Mouse (Mus musculus): ENCODE measurements at regions not wholly inside any gene's neighbourhood (a gene's known extent, or its start where the extent isn't known, plus 50 kb on each side); places are given as distances from the start of the nearest gene placed in this dataset.

DNA sequence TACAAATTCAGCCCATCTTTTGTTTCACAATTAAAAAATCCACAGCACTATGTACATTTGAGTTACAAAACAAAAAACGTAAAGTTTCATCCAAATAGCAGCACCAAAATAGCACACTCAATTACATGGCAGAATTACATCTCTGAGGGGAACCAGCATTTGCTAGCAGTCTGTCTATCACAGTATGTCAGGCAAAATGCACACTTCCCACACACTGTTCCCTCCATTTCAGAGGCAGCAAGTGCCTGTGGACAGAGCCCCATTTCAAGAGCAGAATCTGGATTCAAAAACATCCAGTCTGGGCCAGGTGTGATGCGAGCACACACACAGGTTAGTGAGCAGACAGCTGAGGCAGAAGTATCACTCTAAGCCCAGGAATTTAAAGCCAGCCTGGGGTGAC lies 261.8 kb downstream of the Tex13c3 start:
- no peaks in the 10 kb centered on the region for H3K4me1 ChIP-seq (replicated peaks; ENCODE audit: control insufficient read depth, insufficient read depth)
- TF ChIP-seq EP300 (optimal IDR thresholded peaks at IDR 0.05) (no peak), CTCF (IDR thresholded peaks at IDR 0.05; ENCODE audit: low read depth) (no peak)
- DNase-seq (ENCODE audit: low spot score): no peak
- no peak for ATAC-seq (ENCODE audit: low FRiP score, low TSS enrichment)
- no peaks in the 10 kb centered on the region for H3K9me3 ChIP-seq (ENCODE audit: control insufficient read depth, low read length)
- no peaks in the 10 kb centered on the region for H3K27me3 ChIP-seq (ENCODE audit: control insufficient read depth, insufficient read depth, low read length)
- H3K27ac ChIP-seq (replicated peaks): no peak overlapping the region
- H3K9ac ChIP-seq (ENCODE audit: low read length): no peak overlapping the region
- no peak overlapping the region for H3K4me2 ChIP-seq (replicated peaks; ENCODE audit: low read depth)
- H3K4me3 ChIP-seq (ENCODE audit: low read depth, low read length): no peak overlapping the region
- no peaks in the 10 kb centered on the region for H3K36me3 ChIP-seq (ENCODE audit: control insufficient read depth, insufficient read depth, low read length)
- WGBS: 88% methylated on average over 2 of the region's 2 CpGs

DNA sequence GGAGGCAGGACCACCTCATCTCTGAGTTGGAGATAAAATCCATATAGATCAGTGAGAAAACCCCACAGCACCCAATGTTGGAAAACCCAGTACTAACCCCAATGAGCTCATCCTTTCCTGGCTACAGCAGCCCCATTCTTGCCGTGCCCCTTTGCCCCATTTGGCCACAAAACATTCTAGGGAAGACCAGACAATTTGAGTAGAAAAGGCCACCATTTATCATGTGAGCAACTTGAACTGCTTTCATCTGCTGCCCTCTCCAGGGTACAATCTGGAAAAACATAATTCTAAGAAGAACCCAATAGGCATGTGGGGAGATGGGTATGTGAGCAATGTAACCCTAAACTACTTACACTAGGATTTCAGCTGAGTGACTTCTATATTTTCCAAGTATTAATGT lies 274.7 kb downstream of the Tex13c3 start:
- DNase-seq (ENCODE audit: low spot score): no peak
- no peak overlapping the region for H3K27ac ChIP-seq (replicated peaks)
- no peaks in the 10 kb centered on the region for H3K9me3 ChIP-seq (ENCODE audit: control insufficient read depth, low read length)
- no peaks in the 10 kb centered on the region for H3K36me3 ChIP-seq (ENCODE audit: control insufficient read depth, insufficient read depth, low read length)
- no peaks in the 10 kb centered on the region for H3K4me1 ChIP-seq (replicated peaks; ENCODE audit: control insufficient read depth, insufficient read depth)
- no peaks in the 10 kb centered on the region for H3K27me3 ChIP-seq (ENCODE audit: control insufficient read depth, insufficient read depth, low read length)
- no peak for ATAC-seq (ENCODE audit: low FRiP score, low TSS enrichment)
- whole genome bisulfite sequencing: 37% methylated on average over 1 of the region's 1 CpGs
- TF ChIP-seq CTCF (IDR thresholded peaks at IDR 0.05; ENCODE audit: low read depth) (peak; percentile 25; the same call in 1 of the 2 replicates), EP300 (optimal IDR thresholded peaks at IDR 0.05) (no peak)
- H3K4me2 ChIP-seq (replicated peaks; ENCODE audit: low read depth): no peak overlapping the region
- H3K9ac ChIP-seq (ENCODE audit: low read length): no peak overlapping the region
- H3K4me3 ChIP-seq (ENCODE audit: low read depth, low read length): no peak overlapping the region

DNA sequence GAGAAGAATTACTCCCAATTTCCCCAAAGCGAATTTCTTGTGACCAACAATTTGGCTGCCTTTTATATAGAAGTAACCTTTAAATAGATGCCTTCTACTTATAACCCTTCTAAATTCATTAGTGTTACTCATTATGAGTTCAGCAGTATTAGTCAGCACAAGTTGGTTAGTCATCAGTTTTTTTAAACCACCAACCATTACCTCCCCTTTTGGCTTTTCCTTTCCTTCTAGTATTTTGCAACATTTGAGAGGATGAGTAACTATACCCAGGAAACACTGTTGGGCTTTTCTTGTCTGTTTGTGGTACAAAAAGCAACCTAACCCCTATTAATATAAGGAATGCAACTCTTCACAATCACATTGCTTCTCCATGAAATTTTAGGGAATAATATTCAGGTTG lies 278.6 kb downstream of the Tex13c3 start:
- H3K9ac ChIP-seq (ENCODE audit: low read length): no peak overlapping the region
- DNase-seq (ENCODE audit: low spot score): no peak
- H3K27ac ChIP-seq (replicated peaks): no peak overlapping the region
- H3K9me3 ChIP-seq (ENCODE audit: control insufficient read depth, low read length): no peaks in the 10 kb centered on the region
- no peaks in the 10 kb centered on the region for H3K36me3 ChIP-seq (ENCODE audit: control insufficient read depth, insufficient read depth, low read length)
- H3K4me2 ChIP-seq (replicated peaks; ENCODE audit: low read depth): no peak overlapping the region
- H3K4me3 ChIP-seq (ENCODE audit: low read depth, low read length): no peak overlapping the region
- H3K4me1 ChIP-seq (replicated peaks; ENCODE audit: control insufficient read depth, insufficient read depth): no peaks in the 10 kb centered on the region
- no peak for ATAC-seq (ENCODE audit: low FRiP score, low TSS enrichment)
- WGBS: 91% methylated on average over 1 of the region's 1 CpGs
- TF ChIP-seq EP300 (optimal IDR thresholded peaks at IDR 0.05): no peak
- no peak for TF ChIP-seq CTCF (IDR thresholded peaks at IDR 0.05; ENCODE audit: low read depth)
- no peaks in the 10 kb centered on the region for H3K27me3 ChIP-seq (ENCODE audit: control insufficient read depth, insufficient read depth, low read length)

DNA sequence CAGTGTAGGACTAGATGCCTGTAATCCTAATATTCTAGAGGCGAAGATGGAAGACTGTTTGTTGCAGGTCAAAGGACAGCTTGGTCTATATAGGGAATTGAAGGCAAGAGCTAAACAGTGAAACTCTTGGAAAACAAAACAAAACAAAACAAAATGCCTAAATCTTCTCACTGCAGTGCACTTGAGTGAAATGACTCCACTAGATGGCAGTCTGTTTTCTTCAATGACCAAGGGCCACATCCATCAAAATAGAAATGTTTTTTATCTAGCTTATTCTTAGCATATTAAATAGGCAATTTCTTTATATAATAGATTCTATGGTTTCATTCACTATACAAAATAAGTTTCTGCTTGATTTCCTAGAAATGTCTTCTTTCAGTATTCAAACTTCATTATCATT lies 279.7 kb downstream of the Tex13c3 start:
- DNase-seq (ENCODE audit: low spot score) (no peak), ATAC-seq (ENCODE audit: low FRiP score, low TSS enrichment) (no peak)
- Histone ChIP-seq H3K4me1 (replicated peaks; ENCODE audit: control insufficient read depth, insufficient read depth) (no peaks in the 10 kb centered on the region), H3K4me3 (ENCODE audit: low read depth, low read length) (no peak overlapping the region), H3K36me3 (ENCODE audit: control insufficient read depth, insufficient read depth, low read length) (no peaks in the 10 kb centered on the region), H3K4me2 (replicated peaks; ENCODE audit: low read depth) (no peak overlapping the region), H3K27me3 (ENCODE audit: control insufficient read depth, insufficient read depth, low read length) (no peaks in the 10 kb centered on the region), H3K9me3 (ENCODE audit: control insufficient read depth, low read length) (no peaks in the 10 kb centered on the region), H3K27ac (replicated peaks) (no peak overlapping the region), H3K9ac (ENCODE audit: low read length) (no peak overlapping the region)
- no peak for TF ChIP-seq EP300 (optimal IDR thresholded peaks at IDR 0.05)
- TF ChIP-seq CTCF (IDR thresholded peaks at IDR 0.05; ENCODE audit: low read depth): peak; percentile 56
- 85% methylated on average over 1 of the region's 1 CpGs for WGBS

DNA sequence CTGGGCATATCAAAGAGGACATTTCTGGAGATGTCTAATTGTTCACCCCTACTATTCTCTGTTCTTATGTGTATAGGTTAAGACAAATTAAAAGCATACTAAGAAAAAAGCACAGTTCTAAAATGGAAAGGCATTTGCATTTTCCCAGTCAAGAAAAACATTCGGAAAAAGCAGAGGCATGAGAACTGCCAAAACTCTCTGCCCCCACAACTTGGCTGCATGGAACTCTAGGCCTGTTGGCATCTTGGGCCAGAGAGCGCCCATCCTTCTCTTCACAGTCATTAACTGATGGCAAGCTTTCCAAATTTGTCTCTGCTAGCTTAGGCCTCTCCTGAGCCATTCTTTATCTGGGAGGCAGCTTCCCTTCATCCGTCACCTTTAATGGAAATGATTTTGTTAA lies 281.6 kb downstream of the Tex13c3 start:
- H3K4me2 ChIP-seq (replicated peaks; ENCODE audit: low read depth): no peak overlapping the region
- no peak overlapping the region for H3K9ac ChIP-seq (ENCODE audit: low read length)
- H3K27me3 ChIP-seq (ENCODE audit: control insufficient read depth, insufficient read depth, low read length): no peaks in the 10 kb centered on the region
- no peak overlapping the region for H3K27ac ChIP-seq (replicated peaks)
- no peak overlapping the region for H3K4me3 ChIP-seq (ENCODE audit: low read depth, low read length)
- ATAC-seq (ENCODE audit: low FRiP score, low TSS enrichment) (no peak), DNase-seq (ENCODE audit: low spot score) (no peak)
- 85% methylated on average over 3 of the region's 3 CpGs for WGBS
- H3K9me3 ChIP-seq (ENCODE audit: control insufficient read depth, low read length): no peaks in the 10 kb centered on the region
- no peaks in the 10 kb centered on the region for H3K36me3 ChIP-seq (ENCODE audit: control insufficient read depth, insufficient read depth, low read length)
- no peaks in the 10 kb centered on the region for H3K4me1 ChIP-seq (replicated peaks; ENCODE audit: control insufficient read depth, insufficient read depth)
- TF ChIP-seq EP300 (optimal IDR thresholded peaks at IDR 0.05) (no peak), CTCF (IDR thresholded peaks at IDR 0.05; ENCODE audit: low read depth) (no peak)

DNA sequence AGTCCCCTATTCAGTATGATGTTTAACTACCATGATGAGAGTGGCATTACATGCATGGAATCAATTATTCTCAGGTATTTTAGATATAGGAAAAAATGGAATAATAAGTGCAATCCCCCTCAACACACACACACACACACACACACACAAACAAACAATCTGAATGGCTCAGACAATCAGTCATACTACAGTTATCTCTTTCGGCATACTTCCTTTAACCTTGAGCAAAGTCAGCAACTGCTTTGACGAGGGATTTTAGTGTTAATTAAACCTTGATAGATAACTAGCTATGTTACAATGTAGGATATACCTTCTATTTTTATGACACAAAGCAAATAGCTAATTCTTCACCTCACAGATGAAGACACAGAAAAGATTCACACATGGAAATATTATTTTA lies 312.1 kb downstream of the Tex13c3 start:
- Histone ChIP-seq H3K4me3 (ENCODE audit: low read depth, low read length) (no peak overlapping the region), H3K27me3 (ENCODE audit: control insufficient read depth, insufficient read depth, low read length) (no peaks in the 10 kb centered on the region), H3K4me2 (replicated peaks; ENCODE audit: low read depth) (no peak overlapping the region), H3K36me3 (ENCODE audit: control insufficient read depth, insufficient read depth, low read length) (no peaks in the 10 kb centered on the region), H3K4me1 (replicated peaks; ENCODE audit: control insufficient read depth, insufficient read depth) (no peaks in the 10 kb centered on the region), H3K27ac (replicated peaks) (no peak overlapping the region), H3K9me3 (ENCODE audit: control insufficient read depth, low read length) (no peaks in the 10 kb centered on the region), H3K9ac (ENCODE audit: low read length) (no peak overlapping the region)
- DNase-seq (ENCODE audit: low spot score): no peak
- TF ChIP-seq EP300 (optimal IDR thresholded peaks at IDR 0.05): no peak
- no peak for TF ChIP-seq CTCF (IDR thresholded peaks at IDR 0.05; ENCODE audit: low read depth)
- ATAC-seq (ENCODE audit: low FRiP score, low TSS enrichment): no peak
- 57% methylated on average over 2 of the region's 2 CpGs for WGBS

Data from stomach, postnatal 0 days (tissue).